Mouse (Mus musculus): ENCODE data around the gene Map1lc3b.

GRCm38 (mm10) chr8:121623043-121623442, 32.9 kb downstream of the Map1lc3b start:
- TF ChIP-seq USF1 (IDR thresholded peaks at IDR 0.05; ENCODE audit: low read depth, low read length) (no peak), POLR2A (IDR thresholded peaks at IDR 0.05; ENCODE audit: control insufficient read depth in 1 of 2, insufficient read depth in 1 of 2, low read depth in 1 of 2, low read length in 2 of 2, poor library complexity in 1 of 2) (no peak), TCF12 (IDR thresholded peaks at IDR 0.05; ENCODE audit: low read depth, low read length) (no peak), CTCF (IDR thresholded peaks at IDR 0.05 in 2 of 3, conservative IDR thresholded peaks at IDR 0.05 in 1 of 3; ENCODE audit: control insufficient read depth in 1 of 3, insufficient read depth in 1 of 3, low read depth in 2 of 3, low read length in 3 of 3, poor library complexity in 1 of 3, severe bottlenecking in 1 of 3) (no peak), GATA1 (IDR thresholded peaks at IDR 0.05; ENCODE audit: low read depth, low read length) (no peak), EP300 (IDR thresholded peaks at IDR 0.05; ENCODE audit: low read depth in 1 of 2, low read length in 2 of 2) (no peak), TBP (IDR thresholded peaks at IDR 0.05; ENCODE audit: low read depth, low read length) (no peak), ZNF384 (IDR thresholded peaks at IDR 0.05; ENCODE audit: low read depth, low read length) (no peak)
